Mouse (Mus musculus): ENCODE measurements around the gene Tmem108. TPM values are rescaled to one million over a fixed set of nuclear protein-coding genes. Genes with fewer than 3 reads are reported as not detected.

Tmem108 gene
- total RNA-seq, 2 experiments from 2014 or later = 0.54 TPM; not detected in 1

DNA sequence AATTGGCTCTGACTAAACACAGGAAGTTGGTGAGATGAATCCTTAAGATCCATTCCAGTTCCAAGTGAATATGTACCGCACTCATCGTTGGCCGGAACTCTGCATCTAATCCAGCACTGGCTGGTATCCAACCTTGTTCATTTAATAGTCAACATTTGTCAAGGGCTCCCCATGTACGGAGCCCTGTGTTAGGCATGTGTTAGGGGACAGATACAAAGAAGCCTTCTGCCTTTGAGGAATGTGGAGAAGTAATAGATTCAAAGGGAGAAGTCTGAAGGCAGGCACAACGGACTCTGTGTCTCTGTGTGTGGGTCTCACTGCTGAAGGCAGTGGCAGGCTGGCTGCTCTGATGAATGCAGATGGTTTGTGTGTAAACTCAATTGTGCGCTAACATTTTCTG is 202.9 kb downstream of the Tmem108 start:
- no peak for ATAC-seq (ENCODE audit: poor library complexity, severe bottlenecking)

DNA sequence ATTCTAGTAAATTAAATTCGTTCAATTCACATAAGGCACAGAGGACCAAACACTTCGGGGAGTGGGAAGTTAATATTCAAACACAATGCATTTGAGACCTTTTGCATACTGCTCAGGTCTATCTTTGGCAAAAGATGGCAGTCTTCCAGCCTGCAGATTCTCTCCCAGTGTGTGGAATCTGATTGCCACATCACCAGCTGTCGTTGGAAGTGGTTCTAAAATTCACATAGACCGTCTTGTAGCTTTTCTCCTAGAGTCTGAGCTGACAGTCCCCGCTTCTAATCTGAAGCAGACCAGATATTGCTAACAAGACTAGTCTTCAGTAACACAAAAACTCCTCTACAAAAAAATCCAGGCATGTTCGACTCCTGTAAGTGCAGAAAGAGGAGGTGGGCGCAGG is 203.4 kb downstream of the Tmem108 start:
- no peak for ATAC-seq (ENCODE audit: poor library complexity, severe bottlenecking)

DNA sequence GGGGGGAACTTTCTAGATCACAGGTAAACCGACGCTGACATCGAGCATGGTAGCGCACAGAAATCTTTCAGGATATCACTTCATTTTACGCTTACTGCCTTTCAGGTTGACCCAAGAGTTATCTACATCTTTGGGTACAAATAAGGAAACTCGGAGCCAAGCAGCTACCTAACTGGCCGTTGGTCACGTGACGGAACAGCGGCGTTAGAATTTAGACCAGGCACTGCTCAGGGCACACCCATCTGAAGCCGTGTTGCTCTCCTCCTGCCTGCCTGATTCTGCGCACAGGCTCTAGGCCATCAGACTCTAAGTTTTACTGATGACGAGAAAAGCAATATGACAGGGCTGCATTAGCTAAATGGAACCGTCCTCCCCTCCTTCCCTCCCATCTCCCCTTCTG is 204.6 kb downstream of the Tmem108 start:
- ATAC-seq (ENCODE audit: poor library complexity, severe bottlenecking) = no peak

DNA sequence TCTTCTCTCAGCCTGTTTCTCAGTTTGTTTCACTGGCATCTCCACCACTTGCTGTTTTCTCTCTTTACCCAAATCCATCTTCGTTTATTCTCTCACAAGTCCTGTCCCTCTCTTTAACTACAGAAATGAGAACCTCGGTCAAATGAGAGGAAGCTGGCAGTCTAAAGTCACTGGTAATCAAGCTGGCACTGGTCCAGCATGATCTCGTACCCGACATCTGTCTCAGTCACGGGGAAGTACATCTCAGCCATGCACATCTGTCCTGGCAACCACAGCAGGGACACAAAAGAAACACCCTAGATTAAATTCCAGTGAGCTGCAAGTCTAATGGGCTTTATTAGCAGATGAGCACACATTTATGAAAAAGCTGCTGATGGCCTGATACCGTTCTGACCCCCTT is 206.3 kb downstream of the Tmem108 start:
- ATAC-seq (ENCODE audit: poor library complexity, severe bottlenecking) = no peak

DNA sequence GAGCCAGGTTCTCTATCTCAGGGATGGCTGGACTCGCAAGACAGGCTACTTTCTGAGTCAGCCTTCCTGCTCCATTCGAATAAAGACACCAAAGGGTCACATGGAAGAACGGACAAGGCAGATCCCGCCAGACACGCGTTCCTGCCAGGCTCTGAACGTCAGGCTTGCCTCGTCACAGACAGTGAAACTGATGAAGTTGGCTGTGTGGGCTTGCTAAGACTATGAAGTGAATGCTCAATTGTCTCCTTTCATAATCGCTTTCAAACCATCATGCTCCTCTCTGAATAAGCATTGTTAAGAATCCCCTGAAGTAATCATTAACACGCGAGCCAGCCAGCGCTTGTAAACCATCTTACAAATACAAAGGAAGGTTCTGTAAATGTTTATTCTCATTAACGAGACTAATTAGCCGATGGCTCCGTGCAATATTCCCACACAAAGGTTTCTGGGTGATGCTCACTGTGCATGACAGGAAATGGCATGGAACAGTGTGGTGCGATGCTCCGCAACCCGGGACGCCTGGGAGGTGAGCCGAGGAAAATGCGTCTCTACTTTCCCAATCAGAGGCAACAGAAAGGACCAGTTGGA is 210.9 kb downstream of the Tmem108 start:
- no peak for ATAC-seq (ENCODE audit: poor library complexity, severe bottlenecking)

DNA sequence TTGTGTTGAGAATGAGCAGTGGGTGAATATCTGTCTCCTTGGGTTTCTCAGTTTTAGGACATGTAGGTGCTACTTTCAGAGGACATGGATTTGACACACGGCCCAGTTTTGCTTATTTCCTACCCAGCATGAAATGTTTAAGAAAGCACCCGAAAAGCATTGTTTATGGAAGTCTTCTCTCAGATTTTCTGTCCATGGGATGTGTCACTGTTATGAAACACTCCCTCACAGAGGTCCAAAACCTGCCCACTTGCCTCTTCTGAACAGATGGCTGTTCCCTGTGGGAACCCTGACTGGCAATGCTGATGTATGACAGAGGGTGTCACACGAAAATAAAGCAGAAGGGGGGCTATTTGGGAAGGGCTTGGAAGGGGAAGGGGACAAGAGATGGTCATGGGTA is 212.5 kb downstream of the Tmem108 start:
- no peak for ATAC-seq (ENCODE audit: poor library complexity, severe bottlenecking)

DNA sequence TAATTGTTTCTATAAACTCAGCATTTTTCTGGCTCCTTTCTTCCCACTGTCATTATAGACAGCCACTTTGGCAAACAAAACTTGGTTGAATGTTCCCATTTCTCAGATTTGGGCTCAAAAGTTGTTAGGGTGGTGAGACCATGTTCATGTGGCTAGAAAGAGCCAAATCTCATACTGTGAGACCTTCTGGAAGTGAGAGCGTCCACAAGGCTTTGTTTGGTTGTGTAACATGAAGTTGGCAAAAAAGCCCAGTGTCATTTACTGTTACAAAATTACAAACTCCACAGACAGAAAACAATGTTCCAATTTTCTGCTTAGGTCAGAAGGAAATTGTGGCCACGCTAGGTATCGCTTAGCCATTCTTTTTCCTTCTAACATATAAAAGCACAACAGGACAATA is 213.0 kb downstream of the Tmem108 start:
- no peak for ATAC-seq (ENCODE audit: poor library complexity, severe bottlenecking)

DNA sequence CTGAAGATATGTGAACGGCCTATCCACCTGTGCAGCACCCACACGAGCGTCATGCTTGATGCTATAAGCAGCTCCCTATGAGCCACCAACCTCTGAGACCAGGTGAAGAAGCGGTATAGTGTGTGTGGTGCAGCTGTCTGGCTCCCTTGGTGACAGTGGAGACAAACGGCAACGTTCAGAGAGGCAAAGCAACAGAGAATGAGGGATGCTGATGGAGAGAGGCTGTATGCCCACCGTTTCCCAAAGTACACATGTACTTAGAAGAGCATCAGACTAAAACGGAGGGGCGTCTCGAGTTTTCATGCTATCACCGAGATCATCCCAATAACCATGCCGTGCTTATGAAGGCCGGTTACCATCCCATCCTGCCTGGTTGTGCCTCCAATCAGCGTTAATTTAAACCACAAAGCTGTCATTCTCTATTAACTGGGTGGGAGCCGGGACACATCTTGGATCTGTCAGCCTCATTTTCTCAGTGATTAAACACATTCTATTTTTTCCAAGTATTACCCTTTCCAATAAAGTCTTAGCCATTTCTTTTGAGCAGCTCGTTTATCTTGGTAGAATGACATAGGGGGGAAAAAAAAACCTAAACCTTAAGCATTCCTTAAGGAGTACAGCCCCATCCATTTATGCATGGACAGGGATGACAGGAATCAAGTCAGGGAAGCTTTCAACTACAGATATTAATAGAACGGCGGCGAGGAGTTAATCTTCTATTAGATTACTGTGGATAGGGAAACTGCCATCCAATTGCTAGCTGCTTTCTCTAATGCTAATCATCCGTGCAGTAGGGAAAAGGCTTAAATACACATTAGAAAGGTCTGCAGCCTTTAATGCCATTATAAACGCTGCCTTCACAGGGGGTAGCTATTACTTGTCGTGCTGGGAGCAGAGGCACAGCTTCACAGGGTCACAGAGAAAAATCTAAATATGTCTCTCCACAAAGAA is 214.7 kb downstream of the Tmem108 start:
- no peak for ATAC-seq (ENCODE audit: poor library complexity, severe bottlenecking)

DNA sequence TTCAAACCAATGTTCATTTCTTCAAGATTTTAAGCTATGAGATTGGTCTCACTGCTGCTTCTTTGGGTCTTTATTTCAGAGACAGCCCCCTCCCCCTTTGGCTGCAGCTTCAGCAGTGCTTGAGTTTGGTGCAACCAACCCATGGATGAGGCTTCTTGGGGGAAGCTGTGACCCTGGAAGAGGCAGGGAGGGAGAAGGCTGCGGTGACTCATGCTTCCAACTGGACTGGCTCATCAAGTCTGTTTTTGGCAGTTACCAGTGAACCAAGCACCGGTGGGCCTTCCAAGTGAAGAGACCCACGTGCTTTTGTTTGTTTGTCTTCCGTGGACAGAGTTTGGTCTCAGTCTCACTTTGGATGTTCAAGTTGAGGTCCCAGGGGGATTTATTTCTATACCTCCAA is 215.9 kb downstream of the Tmem108 start:
- ATAC-seq (ENCODE audit: poor library complexity, severe bottlenecking) = no peak

DNA sequence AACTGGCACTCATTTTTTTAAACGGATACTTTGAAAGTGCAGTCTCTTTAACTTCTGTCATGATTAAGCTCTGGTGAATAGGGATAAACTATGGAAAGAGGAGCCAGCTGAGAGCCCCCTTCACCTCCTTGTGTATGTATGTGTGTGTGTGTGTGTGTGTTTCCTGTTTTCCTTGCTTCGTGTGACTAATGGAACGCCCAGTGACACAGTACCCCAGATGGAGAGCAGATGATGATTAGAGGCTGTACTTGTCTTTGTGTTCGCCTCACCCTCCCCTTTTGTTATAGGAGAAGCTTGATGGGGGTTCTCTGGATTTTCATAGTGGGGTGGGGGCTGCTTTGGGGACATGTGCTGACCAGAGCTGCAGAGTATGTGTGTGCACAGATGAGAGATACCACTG is 216.4 kb downstream of the Tmem108 start:
- no peak for ATAC-seq (ENCODE audit: poor library complexity, severe bottlenecking)

DNA sequence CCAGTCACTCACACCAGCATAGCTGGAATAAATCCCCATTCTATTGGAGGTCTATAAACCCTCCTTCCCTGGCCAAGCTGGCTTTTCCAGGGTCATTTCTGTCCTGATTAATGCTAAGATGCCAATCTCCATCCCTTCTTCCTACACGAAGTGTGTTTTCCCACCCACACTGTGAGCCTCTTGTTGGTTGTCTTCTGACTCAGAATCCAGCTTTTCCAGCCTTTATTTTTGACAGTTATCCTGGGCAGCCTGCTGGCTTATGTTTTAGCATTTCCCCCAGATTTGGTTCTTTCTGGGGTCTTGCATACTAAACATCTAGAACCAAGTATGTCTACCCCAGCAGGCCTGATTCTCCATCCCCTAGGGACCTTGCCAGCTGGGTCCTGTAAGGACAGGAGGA is 217.0 kb downstream of the Tmem108 start:
- no peak for ATAC-seq (ENCODE audit: poor library complexity, severe bottlenecking)

DNA sequence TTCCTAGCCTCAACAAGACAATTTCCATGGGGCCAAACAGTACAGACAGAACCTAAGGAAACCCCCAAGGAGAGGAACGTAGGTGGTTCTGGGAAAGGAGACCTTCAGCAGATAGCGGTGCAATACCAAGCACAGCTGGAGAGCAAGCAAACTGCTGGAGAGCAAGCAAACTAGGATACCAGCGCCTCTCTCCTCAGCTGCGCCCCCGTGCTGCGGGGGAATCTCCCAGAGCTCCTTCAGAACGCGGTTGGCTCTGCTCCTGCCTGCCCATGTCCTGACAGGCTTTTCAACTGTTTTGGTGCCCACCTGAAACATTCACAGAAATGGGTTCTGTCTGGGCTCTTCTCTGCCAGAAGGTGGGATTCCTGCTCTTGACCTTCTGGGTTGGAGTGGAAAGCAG is 221.1 kb downstream of the Tmem108 start:
- ATAC-seq (ENCODE audit: poor library complexity, severe bottlenecking) = no peak

DNA sequence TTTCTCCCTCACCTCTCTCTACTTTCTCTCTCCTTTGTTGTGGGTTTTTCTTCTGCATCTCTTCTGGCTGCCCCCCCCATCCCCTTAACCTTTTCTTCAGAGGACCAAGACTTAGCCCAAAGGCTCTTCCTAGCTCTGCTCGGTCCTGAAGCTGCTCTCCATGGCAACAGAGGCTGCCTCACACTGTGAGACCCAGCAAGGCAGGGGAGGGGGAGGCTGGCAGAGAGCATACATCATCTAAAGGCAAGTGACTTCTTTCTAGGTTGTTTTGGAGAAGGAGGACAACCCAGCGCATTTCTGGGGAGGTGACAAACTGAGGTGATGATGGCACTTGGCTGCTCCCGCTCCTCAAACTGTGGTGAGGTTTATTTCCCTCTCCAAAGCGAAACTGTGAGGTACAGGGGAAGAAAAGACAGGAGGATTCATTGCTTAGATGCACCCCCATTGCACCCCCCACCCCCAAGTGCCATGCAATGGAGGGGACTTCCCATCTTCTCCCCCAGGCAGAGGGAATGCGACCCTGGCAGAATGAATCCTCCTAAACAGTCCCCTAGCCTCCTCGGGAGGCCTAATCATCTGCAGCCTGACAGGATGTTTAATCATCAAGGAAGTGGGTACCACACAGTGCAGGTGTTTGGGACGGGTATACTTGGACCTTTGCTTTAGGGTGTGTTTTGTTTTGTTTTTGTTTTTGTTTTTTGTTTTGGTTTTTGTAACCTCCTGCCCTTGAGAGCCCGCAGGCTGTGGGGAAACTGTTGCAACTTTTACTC is 223.4 kb downstream of the Tmem108 start:
- ATAC-seq (ENCODE audit: poor library complexity, severe bottlenecking) = no peak

DNA sequence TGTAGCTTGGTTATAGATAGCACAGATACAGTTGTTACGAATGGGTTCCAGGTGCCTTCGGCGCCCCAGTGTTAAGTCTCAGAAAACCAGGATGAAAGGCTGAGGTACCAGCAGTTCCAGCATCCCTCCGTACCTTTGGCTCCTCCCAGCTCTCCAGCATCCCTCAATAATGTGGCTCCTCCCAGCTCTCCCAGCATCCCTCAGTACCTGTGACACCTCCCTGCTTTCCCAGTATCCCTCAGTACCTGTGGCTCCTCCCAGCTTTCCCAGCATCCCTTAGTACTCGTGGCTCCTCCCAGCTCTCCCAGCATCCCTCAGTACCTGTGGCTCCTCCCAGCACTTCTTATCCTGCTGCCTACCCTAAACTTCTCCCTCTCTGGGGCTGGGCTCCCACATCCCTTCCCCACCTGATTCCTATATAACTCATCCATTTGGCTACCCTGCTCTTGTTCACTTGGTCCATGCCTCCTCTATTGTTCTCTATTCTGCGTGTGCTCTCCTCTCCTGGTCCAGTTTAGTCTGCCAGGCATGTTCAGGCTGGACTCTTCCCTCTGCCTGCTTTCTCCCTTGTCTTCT is 225.5 kb downstream of the Tmem108 start:
- ATAC-seq (ENCODE audit: poor library complexity, severe bottlenecking) = no peak

DNA sequence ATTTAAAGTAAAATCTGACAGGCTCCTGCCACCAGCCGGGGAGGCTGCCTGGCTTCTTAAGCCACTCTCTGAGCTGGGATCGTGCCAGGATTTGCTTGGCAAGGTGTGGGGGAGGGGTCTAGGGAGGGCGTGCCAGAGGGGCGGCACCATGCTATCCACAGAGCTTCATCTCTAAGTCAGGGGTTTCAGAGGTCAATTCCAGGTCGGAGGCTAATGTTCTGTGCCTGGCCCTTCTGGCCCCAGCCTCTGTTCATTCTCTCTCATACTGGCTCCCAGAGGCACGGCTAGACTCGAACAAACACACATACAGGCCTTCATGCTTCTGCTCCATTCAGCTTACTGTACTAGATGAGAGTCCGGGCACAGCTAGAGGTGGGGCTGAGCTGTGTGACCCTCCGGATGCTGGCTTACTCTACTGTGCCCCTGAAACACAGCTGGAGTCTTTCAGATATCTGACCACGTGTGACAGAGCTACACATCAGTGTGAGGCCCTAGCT is 236.5 kb downstream of the Tmem108 start:
- no peak for ATAC-seq (ENCODE audit: poor library complexity, severe bottlenecking)

DNA sequence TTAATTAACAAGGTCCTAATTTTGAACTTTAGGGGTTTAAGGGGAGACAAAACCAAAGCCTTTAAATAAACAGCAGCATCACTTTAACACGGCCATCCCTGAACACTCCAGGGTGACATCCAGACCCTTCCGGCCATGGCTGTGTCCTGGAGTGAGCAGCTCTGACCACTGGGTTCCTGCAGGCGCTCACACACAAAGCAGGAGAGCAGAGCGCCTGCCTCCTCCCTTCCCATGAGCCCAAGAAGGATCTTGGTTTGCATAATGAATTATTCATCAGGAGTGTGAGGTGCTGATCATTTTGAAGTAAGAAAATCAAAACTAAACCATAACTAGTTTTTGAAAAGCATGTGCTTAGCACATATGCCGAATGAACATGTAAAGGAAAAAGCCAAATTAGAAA is 237.0 kb downstream of the Tmem108 start:
- no peak for ATAC-seq (ENCODE audit: poor library complexity, severe bottlenecking)

DNA sequence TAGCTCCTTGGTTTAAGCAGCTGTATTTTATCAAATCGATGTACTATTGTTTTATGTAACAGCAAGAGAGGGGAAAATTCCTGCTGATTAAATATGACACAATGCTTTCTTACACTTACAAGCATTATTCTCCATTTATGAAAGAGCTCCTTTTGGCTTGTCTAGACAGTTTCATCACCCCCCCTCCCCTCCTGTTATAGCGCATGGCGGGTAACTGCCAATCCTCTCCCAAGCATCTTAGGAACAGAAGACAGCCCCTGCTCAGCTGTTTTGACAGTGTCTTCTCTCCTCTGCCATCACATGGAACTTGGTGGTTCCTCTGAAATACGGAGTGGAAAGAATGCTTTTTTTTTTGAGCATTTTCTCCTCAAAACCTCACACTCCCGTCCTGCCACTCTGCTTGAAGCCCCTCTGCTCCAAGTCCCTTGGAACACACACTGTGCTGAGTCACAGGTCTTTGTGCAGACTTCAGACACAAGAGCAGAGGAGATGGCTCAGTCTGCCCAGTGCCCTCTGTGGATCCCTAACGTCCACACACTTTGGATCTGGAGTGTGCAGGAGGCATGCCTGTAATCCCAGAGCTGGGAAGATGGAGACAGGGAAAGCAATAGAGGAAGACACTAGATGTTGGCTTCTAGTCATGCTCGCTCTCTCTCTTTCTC is 237.8 kb downstream of the Tmem108 start:
- ATAC-seq (ENCODE audit: poor library complexity, severe bottlenecking) = no peak

DNA sequence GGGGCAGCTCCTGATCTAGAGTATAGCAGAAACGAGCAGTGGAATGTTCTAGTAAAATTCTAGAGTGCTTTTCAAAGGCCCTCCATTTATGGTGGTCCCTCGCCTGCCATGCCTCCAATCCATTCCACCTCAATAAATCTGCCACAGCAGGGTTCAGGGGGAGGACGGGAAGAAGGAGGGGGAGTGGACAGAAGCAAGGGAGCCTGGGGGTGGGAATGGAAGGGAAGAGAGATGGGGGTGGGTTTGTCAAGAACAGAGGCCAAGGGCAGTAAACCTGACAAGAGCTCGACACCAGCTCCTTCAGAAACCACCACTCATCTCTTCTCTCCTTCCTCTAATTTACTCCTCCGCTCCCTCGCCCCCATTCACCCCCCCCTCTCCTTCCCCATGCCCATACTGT is 238.6 kb downstream of the Tmem108 start:
- no peak for ATAC-seq (ENCODE audit: poor library complexity, severe bottlenecking)

DNA sequence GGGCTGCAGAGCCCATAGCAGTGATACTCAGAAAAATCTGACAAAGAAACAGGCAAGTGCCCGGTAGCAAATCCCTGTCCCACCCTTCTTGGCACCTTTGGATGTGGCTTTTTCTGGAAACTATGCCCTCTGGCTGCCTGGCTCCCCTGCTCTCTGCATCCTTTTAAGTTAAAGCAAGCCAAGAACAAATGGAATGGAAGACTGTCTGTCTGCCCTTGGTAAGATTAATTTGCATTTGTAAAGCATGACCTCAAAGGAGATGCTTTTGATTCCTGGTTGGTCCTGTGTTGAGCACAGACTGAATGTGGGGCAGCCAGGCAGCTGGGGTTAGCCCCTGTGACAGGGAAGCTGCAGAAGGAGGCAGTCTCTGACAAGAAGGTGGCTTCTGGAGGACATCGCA is 247.8 kb downstream of the Tmem108 start:
- ATAC-seq (ENCODE audit: poor library complexity, severe bottlenecking) = no peak

DNA sequence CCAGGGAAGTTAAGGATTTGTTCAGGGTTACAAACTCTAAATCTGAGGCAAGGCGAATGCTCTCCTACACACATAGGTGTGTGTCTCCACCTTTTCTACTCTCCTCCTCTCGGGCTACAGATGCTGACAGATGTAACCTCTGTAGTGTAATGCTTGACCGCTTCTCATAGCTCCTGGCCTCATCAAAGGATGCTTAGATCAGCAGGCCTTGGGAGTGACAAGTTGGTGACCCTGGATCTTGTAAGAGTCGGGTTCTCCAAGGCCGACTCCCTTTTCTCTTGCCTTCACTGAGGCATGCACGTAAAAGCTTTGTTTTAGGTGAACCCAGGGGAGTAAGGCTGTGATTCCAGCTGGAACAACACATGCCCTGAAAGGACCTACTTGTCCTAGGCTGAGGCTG is 249.4 kb downstream of the Tmem108 start:
- no peak for ATAC-seq (ENCODE audit: poor library complexity, severe bottlenecking)

Data from megakaryocyte, adult 5-6 weeks (primary cell).